Mouse (Mus musculus) ES-E14 (cell line): Measurements from ENCODE around the gene Igsf8. TPM values are rescaled to one million over a fixed set of nuclear protein-coding genes. Genes with fewer than 3 reads are reported as not detected.

Source experiments
- DNase-seq: peaks from one replicate; pipeline ENCODE4 v3.0.0-alpha.2; 2013; ENCODE audit warnings: low read depth, low spot score
- H3K27ac ChIP-seq: 2 replicates; pipeline ENCODE4 v1.5.1; 2012; ENCODE audit warnings: low read depth, mild to moderate bottlenecking, low read length, moderate library complexity, mixed read lengths; ENCODE audit not compliant: poor library complexity, insufficient read depth, severe bottlenecking
- H3K36me3 ChIP-seq: 2 replicates; pipeline ENCODE4 v1.6.1; 2012; ENCODE audit warnings: mild to moderate bottlenecking, low read length, moderate library complexity, mixed read lengths; ENCODE audit not compliant: control insufficient read depth, poor library complexity, insufficient read depth, severe bottlenecking
- H3K4me1 ChIP-seq, 2 experiments: fragments of 150-350 bp in 1 of 2; sonication (generic) in 1 of 2; 2 replicates each; pipeline ENCODE4 v1.6.1; 2012; ENCODE audit warnings: low read length in 2 of 2, mild to moderate bottlenecking in 1 of 2, mixed read lengths in 1 of 2; ENCODE audit not compliant: control insufficient read depth in 2 of 2, insufficient read depth in 2 of 2, poor library complexity in 1 of 2
- H3K4me3 ChIP-seq, 2 experiments: fragments of 150-350 bp in 1 of 2; sonication (generic) in 1 of 2; 2 replicates each; pipeline ENCODE4 v1.5.1; 2012; ENCODE audit warnings: low read length in 2 of 2, low read depth in 1 of 2, mild to moderate bottlenecking in 1 of 2, mixed read lengths in 1 of 2; ENCODE audit not compliant: insufficient read depth in 1 of 2, poor library complexity in 1 of 2, severe bottlenecking in 1 of 2
- H3K9ac ChIP-seq: 2 replicates; pipeline ENCODE4 v1.6.1; 2012; ENCODE audit warnings: low read depth, mild to moderate bottlenecking, low read length, mixed read lengths; ENCODE audit not compliant: poor library complexity, insufficient read depth, severe bottlenecking
- H3K9me3 ChIP-seq: fragments of 150-350 bp; sonication (generic); 2 replicates; pipeline ENCODE4 v1.6.1; 2012; ENCODE audit warnings: low read depth, mild to moderate bottlenecking, low read length; ENCODE audit not compliant: control insufficient read depth, insufficient read depth
- CHD2 ChIP-seq: IDR thresholded peaks from 2 replicates; pipeline ENCODE4 v1.6.1; 2014; ENCODE audit warnings: mild to moderate bottlenecking, low read depth, low read length, inconsistent platforms
- HCFC1 ChIP-seq: IDR thresholded peaks from 2 replicates; pipeline ENCODE4 v1.6.1; 2012; ENCODE audit warnings: low read length, inconsistent platforms, borderline replicate concordance; ENCODE audit not compliant: insufficient read depth
- MAFK ChIP-seq: IDR thresholded peaks from 2 replicates; pipeline ENCODE4 v1.6.1; 2014; ENCODE audit warnings: mild to moderate bottlenecking, low read depth, low read length, inconsistent platforms; ENCODE audit not compliant: insufficient read depth
- ZC3H11A ChIP-seq: IDR thresholded peaks from 2 replicates; pipeline ENCODE4 v1.6.1; 2012; ENCODE audit warnings: low read depth, mild to moderate bottlenecking, inconsistent platforms, low read length, borderline replicate concordance
- ZNF384 ChIP-seq: IDR thresholded peaks from 2 replicates; pipeline ENCODE4 v1.6.1; 2012; ENCODE audit warnings: low read depth, low read length, inconsistent platforms
- in situ Hi-C, 2 experiments: fragments of 600-800 bp; cut with MboI; formaldehyde crosslinking; loops; one replicate each; pipeline ENCODE4 v1.15.1; 2025; ENCODE audit warnings: low sequenced_read_pairs in 2 of 2, inconsistent platforms in 1 of 2; ENCODE audit not compliant: unreplicated experiment in 2 of 2
- total RNA-seq: library from RNA; depleted of rRNA; stranded (reverse); fragments of 300-350 nt; gene quantifications from 2 replicates; pipeline ENCODE4 v1.2.3, GENCODE M21; 2012

Igsf8 gene
- total RNA-seq, 1 experiment, result 43.5 TPM

DNA sequence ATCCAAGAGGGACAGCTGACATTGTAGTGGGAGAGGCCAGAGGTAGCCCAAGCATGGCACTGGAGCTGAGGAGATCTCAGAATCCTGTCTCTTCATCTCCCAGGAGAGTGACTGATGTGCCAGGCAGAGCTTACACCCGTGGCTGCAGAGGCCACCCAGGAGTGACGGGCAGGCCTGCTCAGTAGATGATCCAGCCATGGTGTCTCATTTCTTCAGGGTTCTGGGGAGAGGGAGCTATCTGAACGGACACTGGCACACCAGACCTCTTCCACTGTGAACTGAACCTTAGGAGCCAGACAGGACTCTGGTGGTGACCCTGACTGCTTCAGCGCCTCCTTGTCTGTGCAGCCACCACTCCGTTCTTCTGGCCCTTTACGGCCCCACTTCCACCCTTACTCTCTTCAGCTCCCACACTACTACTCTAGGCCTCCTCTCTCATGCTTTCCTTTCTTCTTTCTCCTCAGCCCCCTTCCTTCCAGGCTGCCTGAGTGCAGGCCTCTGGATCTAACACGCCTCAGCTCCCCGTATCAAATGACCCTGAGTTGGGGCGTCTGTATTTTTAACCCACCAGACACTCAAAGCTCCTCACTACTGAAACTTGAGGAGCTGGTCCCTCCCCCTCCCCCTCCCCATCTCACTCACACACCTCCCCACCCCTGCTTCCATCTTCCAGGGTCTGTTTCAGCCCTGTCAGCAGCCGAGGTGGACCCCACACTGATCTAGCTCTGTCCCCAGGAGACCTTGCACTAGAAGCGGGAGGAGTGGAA lies 40.0 kb upstream of the Igsf8 start:
- no peak overlapping the region for H3K4me3 ChIP-seq
- no peak overlapping the region for H3K27ac ChIP-seq
- no peaks in the 10 kb centered on the region for H3K9me3 ChIP-seq
- TF ChIP-seq ZNF384 (no peak), ZC3H11A (no peak), MAFK (no peak), HCFC1 (no peak), CHD2 (no peak)
- H3K4me1 ChIP-seq, result peaks cover 5 to 13% of the 10 kb centered on the region in 2 experiments; a peak in 2 of 4 replicates
- H3K36me3 ChIP-seq, result no peaks in the 10 kb centered on the region
- no peak overlapping the region for H3K9ac ChIP-seq
- in situ Hi-C loops, result no loop called here
- DNase-seq, result no peak

- H3K4me3 ChIP-seq, result no peak overlapping the region
- H3K9me3 ChIP-seq, result no peaks in the 10 kb centered on the region
- H3K9ac ChIP-seq, result no peak overlapping the region
- H3K27ac ChIP-seq, result no peak overlapping the region
- no peak for DNase-seq
- in situ Hi-C loops, result no loop called here
- H3K4me1 ChIP-seq, result no peaks in the 10 kb centered on the region
- no peak for TF ChIP-seq ZC3H11A
- TF ChIP-seq HCFC1, result no peak
- TF ChIP-seq MAFK, result no peak
- TF ChIP-seq ZNF384, result no peak
- no peak for TF ChIP-seq CHD2
- H3K36me3 ChIP-seq, result no peaks in the 10 kb centered on the region
Observed at GRCm38 (mm10) chr1:172228209-172228608, 33.2 kb upstream of the Igsf8 start.

- no peak for TF ChIP-seq HCFC1
- TF ChIP-seq MAFK, result no peak
- no peak for TF ChIP-seq ZNF384
- no peak for TF ChIP-seq CHD2
- TF ChIP-seq ZC3H11A, result no peak
- H3K36me3 ChIP-seq, result no peaks in the 10 kb centered on the region
- no peaks in the 10 kb centered on the region for H3K4me1 ChIP-seq
- H3K9ac ChIP-seq, result no peak overlapping the region
- H3K27ac ChIP-seq, result no peak overlapping the region
- in situ Hi-C loops, result no loop called here
- H3K4me3 ChIP-seq, result no peak overlapping the region
- DNase-seq, result no peak
- no peaks in the 10 kb centered on the region for H3K9me3 ChIP-seq
Observed at GRCm38 (mm10) chr1:172229215-172229614, 32.2 kb upstream of the Igsf8 start.

GRCm38 (mm10) chr1:172240945-172241708 lies 20.3 kb upstream of the Igsf8 start:
- Histone ChIP-seq H3K9me3 (no peaks in the 10 kb centered on the region), H3K4me1 (peaks cover 9 to 10% of the 10 kb centered on the region in 2 experiments; a peak in 3 of 4 replicates), H3K27ac (no peak overlapping the region; the same call in 1 of the 2 replicates), H3K36me3 (no peaks in the 10 kb centered on the region), H3K9ac (no peak overlapping the region), H3K4me3 (no peak overlapping the region)
- TF ChIP-seq ZNF384 (no peak), ZC3H11A (no peak), MAFK (no peak), HCFC1 (no peak), CHD2 (no peak)
- in situ Hi-C loops, result no loop called here
- no peak for DNase-seq
